Comparison of ENCODE assay signal across 11 mouse cellular contexts in genomic region chr11:68387971-68388654, GRCm38 (mm10). TPM values are rescaled to one million over a fixed set of nuclear protein-coding genes. Genes with fewer than 3 reads are reported as not detected.
A peak's percentile ranks its signal among the peaks of the same experiment; 100 is the strongest.
DNase-seq lines count a peak whose midpoint lies in the region; TF ChIP-seq lines count a peak whose summit lies in the region.
"Had no signal": no experiment of that assay in that cellular context is flagged by ENCODE, and none has a peak within 500 bp of the region (broad histone marks: within the 10 kb centered on the region; RNA-seq: fewer than 3 reads in every experiment).

No protein-coding gene starts in this region.

- peaks cover 82% of the 10 kb centered on the region for H3K27me3 ChIP-seq in E14TG2a.4 (ENCODE audit: insufficient read depth, low read length)

- peaks cover 60% of the 10 kb centered on the region for H3K36me3 ChIP-seq in E14TG2a.4 (ENCODE audit: insufficient read depth, low read length)

- no peaks in the 10 kb centered on the region for H3K9me3 ChIP-seq in E14TG2a.4 (ENCODE audit: low read length)

- DNase-seq in heart, adult 9 months (ENCODE audit: low spot score in 2 of 2) = peak; percentile 21 to 29
- DNase-seq in heart, postnatal 25 days (ENCODE audit: low spot score) = no peak
- DNase-seq in adipocyte (ENCODE audit: low spot score) = peak; percentile 67
- peak; percentile 91 for DNase-seq in kidney, adult 9 months
- DNase-seq in layer of hippocampus, adult 11-12 months (ENCODE audit: low spot score) = no peak
- no peak for DNase-seq in frontal cortex, postnatal 36 days (ENCODE audit: low spot score in 2 of 2)
- DNase-seq in frontal cortex, adult 2 months (ENCODE audit: extremely low spot score in 1 of 2, low spot score in 1 of 2) = no peak
- DNase-seq: cerebellum, postnatal 36 days; layer of hippocampus, adult 9-11 months; right cerebral cortex, postnatal 25 days had no signal

- TF ChIP-seq CTCF in E14TG2a.4 (conservative IDR thresholded peaks at IDR 0.05; ENCODE audit: low read length) = no peak

- H3K4me1 ChIP-seq in E14TG2a.4 (replicated peaks; ENCODE audit: low read depth, low read length) = peaks cover 83% of the 10 kb centered on the region

- intact Hi-C loops in heart, postnatal 25 days (cut with DNase I) = loop anchor here (5.0 kb wide), 2 partner anchors 46 to 66 kb away; no protein-coding TSS in a partner anchor

- H3K4me3 ChIP-seq in E14TG2a.4 (replicated peaks; ENCODE audit: low read length) = peak overlapping the region; percentile 43

RNA-seq across cellular contexts. Expression of gene Ntn1, which starts 12.5 kb away (rescaled TPM):
- 10 to 100 TPM; 53.0 to 54.8 TPM for total RNA-seq in heart, postnatal 25 days (2021)
- polyA plus RNA-seq in frontal cortex, adult 2 months (2012; rRNA removed) = 6.0 and 6.2 TPM in 2 replicates

RNA-seq across cellular contexts. Expression of gene Pik3r5, which starts 43.8 kb away (rescaled TPM):
- total RNA-seq in heart, postnatal 25 days (2021) = 1 to 10 TPM in 1 of 2 experiments, under 1 TPM in 1; 0.70 to 1.1 TPM
- polyA plus RNA-seq in frontal cortex, adult 2 months (2012; rRNA removed) = 1.5 and 2.0 TPM in 2 replicates

Comparison
In these comparisons a context has a peak if more than half of its experiments do, and no peak if none do; other contexts are left out.
1. DNase-seq: peak in heart, adult 9 months (2 of 2), adipocyte (single experiment) and kidney, adult 9 months (single experiment); none in heart, postnatal 25 days (single experiment), layer of hippocampus, adult 11-12 months (single experiment), frontal cortex, postnatal 36 days (0 of 2) and frontal cortex, adult 2 months (0 of 2).